Mouse (Mus musculus): ENCODE results near the gene Nup133. TPM values are rescaled to one million over a fixed set of nuclear protein-coding genes. Genes with fewer than 3 reads are reported as not detected.

Nup133 gene
- polyA plus RNA-seq, 1 experiment: 0.92 TPM

- no peak for TF ChIP-seq GATA1 (IDR thresholded peaks at IDR 0.05; ENCODE audit: low read length)
- no peak for TF ChIP-seq TAL1 (IDR thresholded peaks at IDR 0.05; ENCODE audit: low read length)
- Histone ChIP-seq H3K9me3 (ENCODE audit: control insufficient read depth, low read length) (no peaks in the 10 kb centered on the region), H3K4me3 (replicated peaks) (no peak overlapping the region), H3K27me3 (ENCODE audit: control insufficient read depth) (no peaks in the 10 kb centered on the region; the same call in 1 of the 2 replicates), H3K36me3 (ENCODE audit: control insufficient read depth) (peaks cover 100% of the 10 kb centered on the region), H3K4me1 (ENCODE audit: control insufficient read depth) (peaks cover 34% of the 10 kb centered on the region)
Measured at GRCm38 (mm10) chr8:123960056-123960455, 11.0 kb upstream of the Nup133 start.

GRCm38 (mm10) chr8:123959473-123959872, 10.4 kb upstream of the Nup133 start:
- Histone ChIP-seq H3K36me3 (ENCODE audit: control insufficient read depth) (peaks cover 100% of the 10 kb centered on the region), H3K27me3 (ENCODE audit: control insufficient read depth) (no peaks in the 10 kb centered on the region; the same call in 1 of the 2 replicates), H3K9me3 (ENCODE audit: control insufficient read depth, low read length) (no peaks in the 10 kb centered on the region), H3K4me1 (ENCODE audit: control insufficient read depth) (peaks cover 34% of the 10 kb centered on the region), H3K4me3 (replicated peaks) (no peak overlapping the region)
- TF ChIP-seq GATA1 (IDR thresholded peaks at IDR 0.05; ENCODE audit: low read length) (no peak), TAL1 (IDR thresholded peaks at IDR 0.05; ENCODE audit: low read length) (no peak)

GRCm38 (mm10) chr8:123958130-123958529, 9.1 kb upstream of the Nup133 start:
- no peak overlapping the region for H3K4me3 ChIP-seq (replicated peaks)
- no peaks in the 10 kb centered on the region; the same call in 1 of the 2 replicates for H3K27me3 ChIP-seq (ENCODE audit: control insufficient read depth)
- TF ChIP-seq GATA1 (IDR thresholded peaks at IDR 0.05; ENCODE audit: low read length) (no peak), TAL1 (IDR thresholded peaks at IDR 0.05; ENCODE audit: low read length) (no peak)
- peaks cover 40% of the 10 kb centered on the region for H3K4me1 ChIP-seq (ENCODE audit: control insufficient read depth)
- no peaks in the 10 kb centered on the region for H3K9me3 ChIP-seq (ENCODE audit: control insufficient read depth, low read length)
- H3K36me3 ChIP-seq (ENCODE audit: control insufficient read depth): peaks cover 100% of the 10 kb centered on the region

- Histone ChIP-seq H3K4me3 (replicated peaks) (no peak overlapping the region), H3K36me3 (ENCODE audit: control insufficient read depth) (peaks cover 100% of the 10 kb centered on the region), H3K27me3 (ENCODE audit: control insufficient read depth) (no peaks in the 10 kb centered on the region; the same call in 1 of the 2 replicates), H3K4me1 (ENCODE audit: control insufficient read depth) (peaks cover 48% of the 10 kb centered on the region), H3K9me3 (ENCODE audit: control insufficient read depth, low read length) (no peaks in the 10 kb centered on the region)
- no peak for TF ChIP-seq GATA1 (IDR thresholded peaks at IDR 0.05; ENCODE audit: low read length)
- no peak for TF ChIP-seq TAL1 (IDR thresholded peaks at IDR 0.05; ENCODE audit: low read length)
Measured at GRCm38 (mm10) chr8:123954246-123954645, 5.2 kb upstream of the Nup133 start.

- Histone ChIP-seq H3K27me3 (ENCODE audit: control insufficient read depth) (no peaks in the 10 kb centered on the region; the same call in 1 of the 2 replicates), H3K4me3 (replicated peaks) (no peak overlapping the region), H3K36me3 (ENCODE audit: control insufficient read depth) (peaks cover 100% of the 10 kb centered on the region), H3K9me3 (ENCODE audit: control insufficient read depth, low read length) (no peaks in the 10 kb centered on the region), H3K4me1 (ENCODE audit: control insufficient read depth) (peaks cover 50% of the 10 kb centered on the region)
- TF ChIP-seq GATA1 (IDR thresholded peaks at IDR 0.05; ENCODE audit: low read length): no peak
- TF ChIP-seq TAL1 (IDR thresholded peaks at IDR 0.05; ENCODE audit: low read length): no peak
Measured at GRCm38 (mm10) chr8:123953686-123954085, 4.6 kb upstream of the Nup133 start.

GRCm38 (mm10) chr8:123950077-123950802, 1.2 kb upstream of the Nup133 start:
- Histone ChIP-seq H3K4me1 (ENCODE audit: control insufficient read depth) (peaks cover 50% of the 10 kb centered on the region), H3K4me3 (replicated peaks) (peak overlapping the region; percentile 94), H3K36me3 (ENCODE audit: control insufficient read depth) (peaks cover 99% of the 10 kb centered on the region), H3K9me3 (ENCODE audit: control insufficient read depth, low read length) (no peaks in the 10 kb centered on the region), H3K27me3 (ENCODE audit: control insufficient read depth) (no peaks in the 10 kb centered on the region)
- TF ChIP-seq GATA1 (IDR thresholded peaks at IDR 0.05; ENCODE audit: low read length): no peak
- TF ChIP-seq TAL1 (IDR thresholded peaks at IDR 0.05; ENCODE audit: low read length): no peak

GRCm38 (mm10) chr8:123949686-123949986, 571 bp upstream of the Nup133 start:
- peaks cover 99% of the 10 kb centered on the region for H3K36me3 ChIP-seq (ENCODE audit: control insufficient read depth)

GRCm38 (mm10) chr8:123929026-123929425, 20.0 kb downstream of the Nup133 start:
- Histone ChIP-seq H3K36me3 (ENCODE audit: control insufficient read depth) (peaks cover 97% of the 10 kb centered on the region), H3K9me3 (ENCODE audit: control insufficient read depth, low read length) (no peaks in the 10 kb centered on the region), H3K27me3 (ENCODE audit: control insufficient read depth) (no peaks in the 10 kb centered on the region), H3K4me3 (replicated peaks) (no peak overlapping the region), H3K4me1 (ENCODE audit: control insufficient read depth) (no peaks in the 10 kb centered on the region)
- TF ChIP-seq TAL1 (IDR thresholded peaks at IDR 0.05; ENCODE audit: low read length): no peak
- TF ChIP-seq GATA1 (IDR thresholded peaks at IDR 0.05; ENCODE audit: low read length): no peak

More at GRCm38 (mm10) chr8:123949686-123949986, 571 bp upstream of the Nup133 start:
- peaks cover 50% of the 10 kb centered on the region for H3K4me1 ChIP-seq (ENCODE audit: control insufficient read depth)
- no peaks in the 10 kb centered on the region for H3K9me3 ChIP-seq (ENCODE audit: control insufficient read depth, low read length)
- TF ChIP-seq GATA1 (IDR thresholded peaks at IDR 0.05; ENCODE audit: low read length) (no peak), TAL1 (IDR thresholded peaks at IDR 0.05; ENCODE audit: low read length) (no peak)
- no peaks in the 10 kb centered on the region for H3K27me3 ChIP-seq (ENCODE audit: control insufficient read depth)
- peak overlapping the region; percentile 94 for H3K4me3 ChIP-seq (replicated peaks)

GRCm38 (mm10) chr8:123925671-123926070, 23.4 kb downstream of the Nup133 start:
- no peaks in the 10 kb centered on the region for H3K4me1 ChIP-seq (ENCODE audit: control insufficient read depth)
- H3K36me3 ChIP-seq (ENCODE audit: control insufficient read depth): peaks cover 97% of the 10 kb centered on the region

More at GRCm38 (mm10) chr8:123925671-123926070, 23.4 kb downstream of the Nup133 start:
- TF ChIP-seq TAL1 (IDR thresholded peaks at IDR 0.05; ENCODE audit: low read length) (no peak), GATA1 (IDR thresholded peaks at IDR 0.05; ENCODE audit: low read length) (no peak)
- Histone ChIP-seq H3K27me3 (ENCODE audit: control insufficient read depth) (no peaks in the 10 kb centered on the region), H3K4me3 (replicated peaks) (no peak overlapping the region), H3K9me3 (ENCODE audit: control insufficient read depth, low read length) (no peaks in the 10 kb centered on the region)

Data from erythroblast, embryonic 14.5 days (primary cell).